Mouse (Mus musculus) limb, embryonic 10.5 days (tissue): ENCODE data around the gene Sypl2. TPM values are rescaled to one million over a fixed set of nuclear protein-coding genes. Genes with fewer than 3 reads are reported as not detected.

Source experiments
- DNase-seq: peaks from one replicate; pipeline ENCODE4 v3.0.0-alpha.2; 2017; ENCODE audit warnings: low spot score
- H3K27ac ChIP-seq: fragments of 300-500 bp; sonication (generic); 2 replicates; pipeline ENCODE4 v1.5.1; 2016; ENCODE audit warnings: mild to moderate bottlenecking
- H3K27me3 ChIP-seq: fragments of 300-500 bp; sonication (generic); 2 replicates; pipeline ENCODE4 v1.6.1; 2016; ENCODE audit warnings: low read depth, mild to moderate bottlenecking; ENCODE audit not compliant: poor library complexity, severe bottlenecking
- H3K36me3 ChIP-seq: fragments of 300-500 bp; sonication (generic); 2 replicates; pipeline ENCODE4 v1.6.1; 2016; ENCODE audit warnings: mild to moderate bottlenecking, moderate library complexity
- H3K4me1 ChIP-seq: fragments of 300-500 bp; sonication (generic); 2 replicates; pipeline ENCODE4 v1.6.1; 2016
- H3K4me3 ChIP-seq: fragments of 300-500 bp; sonication (generic); 2 replicates; pipeline ENCODE4 v1.5.1; 2016; ENCODE audit warnings: mild to moderate bottlenecking, moderate library complexity
- H3K9me3 ChIP-seq: fragments of 300-500 bp; sonication (generic); replicated peaks from 2 replicates; pipeline ENCODE4 v1.6.1; 2016; ENCODE audit warnings: mild to moderate bottlenecking
- WGBS: fragments of 180-500 bp; shearing (Covaris S2); methylation state at CpG from one replicate; pipeline ENCODE4 v1.1.7; 2016; 5-methylcytosine and 5-hydroxymethylcytosine counted together
- polyA plus RNA-seq: library from polyadenylated mRNA; unstranded; fragments of >200 nt; fragmentation: Nextera tagmentation; extraction: Ambion mirVana; gene quantifications from 2 replicates; pipeline ENCODE4 v1.2.1, GENCODE M21; 2016

Sypl2 gene
- polyA plus RNA-seq, 1 experiment from 2014 or later = 0.56 TPM

DNA sequence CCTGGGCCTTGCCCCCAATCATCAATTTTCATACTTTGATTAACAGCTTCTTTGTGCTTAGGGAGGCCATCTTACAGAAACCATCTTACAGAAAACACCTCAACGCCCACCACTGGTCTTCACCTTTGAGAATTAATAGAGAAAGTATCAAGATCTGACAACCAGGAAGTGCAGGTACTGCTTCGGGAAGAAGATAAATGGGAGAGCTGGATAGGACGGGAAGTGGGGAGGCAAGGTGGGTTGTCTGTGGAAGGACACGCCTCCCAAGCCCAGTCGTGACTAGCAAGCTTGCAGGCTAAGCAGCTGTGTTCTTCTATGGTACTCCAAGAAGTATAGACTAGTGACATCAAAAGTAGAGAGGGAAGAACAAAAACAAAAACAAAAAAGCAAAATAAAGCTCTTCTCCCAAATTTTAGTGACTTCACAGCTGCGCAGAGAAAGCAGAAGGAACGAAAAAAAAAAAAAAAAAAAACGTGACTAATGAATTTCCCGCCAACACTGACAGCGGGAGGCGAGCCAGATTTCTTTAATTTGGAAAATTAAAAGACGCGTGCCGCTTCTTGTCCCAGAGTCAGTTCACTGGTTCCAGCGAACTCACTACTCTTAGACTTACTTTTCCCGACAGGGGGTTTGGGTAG is 40.9 kb downstream of the Sypl2 start:
- no peaks in the 10 kb centered on the region for H3K9me3 ChIP-seq
- 3% methylated on average over 16 of the region's 16 CpGs for WGBS
- H3K4me3 ChIP-seq = peak overlapping the region; percentile 65
- H3K27me3 ChIP-seq = peaks cover 34% of the 10 kb centered on the region
- no peak for DNase-seq
- H3K36me3 ChIP-seq = 0 out of 2 replicates have a peak, but pooled peaks cover 9% of the 10 kb centered on the region
- H3K27ac ChIP-seq = peak overlapping the region; percentile 84; the same call in 1 of the 2 replicates
- H3K4me1 ChIP-seq = peaks cover 33% of the 10 kb centered on the region

DNA sequence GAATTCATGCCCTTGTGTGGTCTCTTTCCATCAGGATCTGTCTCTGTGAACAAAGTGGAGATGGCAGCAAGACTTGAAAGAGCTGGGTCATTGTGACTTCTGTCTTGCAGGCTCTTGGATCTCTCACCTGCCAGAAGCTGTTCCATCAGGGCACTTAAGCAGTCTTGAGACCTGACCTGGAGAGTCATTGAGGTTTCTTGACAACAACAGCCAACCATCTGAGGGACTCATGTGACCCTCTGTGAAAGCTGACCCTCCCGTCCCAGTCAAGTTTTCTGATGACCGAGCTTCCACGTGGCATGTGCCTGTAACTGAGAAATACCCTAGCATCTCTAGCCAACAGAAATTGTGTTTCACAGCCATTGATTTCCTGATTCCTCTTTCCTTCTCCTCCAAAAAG is 41.7 kb downstream of the Sypl2 start:
- H3K27me3 ChIP-seq = peaks cover 34% of the 10 kb centered on the region
- 0 out of 2 replicates have a peak, but pooled peaks cover 9% of the 10 kb centered on the region for H3K36me3 ChIP-seq
- no peak overlapping the region for H3K4me3 ChIP-seq
- no peaks in the 10 kb centered on the region for H3K9me3 ChIP-seq
- H3K4me1 ChIP-seq = peaks cover 29% of the 10 kb centered on the region
- 65% methylated on average over 3 of the region's 3 CpGs for WGBS
- no peak for DNase-seq
- H3K27ac ChIP-seq = no peak overlapping the region

DNA sequence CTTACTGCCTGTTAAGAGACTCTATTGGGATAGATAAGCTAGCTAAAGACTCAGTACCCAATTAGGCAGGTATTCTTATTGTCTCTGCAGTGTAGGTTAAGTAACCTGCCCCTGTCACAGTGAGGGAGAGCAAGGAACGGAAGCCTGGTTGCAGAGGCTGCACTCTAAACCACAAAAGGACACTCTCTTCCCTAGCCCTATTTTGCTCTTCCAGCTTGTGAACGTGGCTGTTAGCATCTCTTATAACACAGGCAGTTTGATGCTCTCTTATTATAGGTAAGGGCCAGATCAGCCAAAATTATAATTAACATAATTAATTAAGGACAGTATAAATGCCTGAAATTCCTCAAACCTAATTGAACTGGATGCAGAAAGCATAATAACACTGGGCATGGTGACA is 45.9 kb downstream of the Sypl2 start:
- 42% methylated on average over 2 of the region's 2 CpGs for WGBS
- Histone ChIP-seq H3K36me3 (no peaks in the 10 kb centered on the region), H3K27me3 (peaks cover 10% of the 10 kb centered on the region), H3K9me3 (no peaks in the 10 kb centered on the region), H3K27ac (no peak overlapping the region), H3K4me3 (no peak overlapping the region), H3K4me1 (peaks cover 16% of the 10 kb centered on the region)
- no peak for DNase-seq

DNA sequence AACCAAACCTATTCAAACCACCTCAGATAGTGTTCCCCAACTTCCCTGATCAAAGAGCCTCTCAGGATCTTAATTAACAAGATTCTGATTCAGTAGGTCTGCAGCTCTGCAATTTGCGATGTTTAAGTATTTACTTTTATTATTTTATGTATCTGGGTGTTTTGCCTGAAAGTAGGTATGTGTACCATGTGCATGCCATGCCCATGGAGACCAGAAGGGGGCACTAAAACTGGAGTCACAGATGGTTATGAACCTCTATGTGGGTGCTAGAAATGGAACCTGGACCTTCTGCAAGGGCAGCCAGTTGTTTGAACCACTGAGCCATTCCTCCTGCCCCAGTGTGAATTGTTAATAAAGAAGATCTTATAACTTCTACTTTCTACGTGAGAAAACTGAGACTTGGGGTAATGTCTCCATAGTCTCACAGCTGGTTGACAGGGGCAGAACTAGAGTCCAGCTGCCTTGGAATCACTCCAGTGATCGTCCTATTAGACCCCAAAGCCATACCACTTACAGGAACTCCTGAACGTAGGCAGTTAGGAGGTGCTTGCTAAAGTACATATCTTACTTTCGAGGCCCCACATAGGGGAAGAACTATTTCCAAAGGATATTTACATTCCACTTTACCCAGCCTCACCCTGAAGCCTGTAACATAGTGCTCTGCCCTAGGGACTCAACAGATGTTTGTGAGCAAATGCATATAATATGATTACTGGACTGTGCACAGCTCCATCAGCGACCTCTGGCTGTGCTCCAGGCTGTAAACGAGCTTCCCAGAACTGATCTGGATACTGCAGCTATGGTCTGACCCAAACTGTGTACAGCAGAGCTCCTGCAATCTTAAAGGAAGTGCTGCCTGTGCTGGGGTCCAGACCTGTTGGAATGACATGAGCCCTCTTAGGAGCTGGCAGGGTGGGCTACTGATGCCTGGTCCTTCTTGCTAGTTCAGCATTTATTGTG is 47.4 kb downstream of the Sypl2 start:
- no peaks in the 10 kb centered on the region for H3K27me3 ChIP-seq
- no peak for DNase-seq
- WGBS = 85% methylated on average over 7 of the region's 7 CpGs
- H3K27ac ChIP-seq = no peak overlapping the region
- H3K36me3 ChIP-seq = no peaks in the 10 kb centered on the region
- peaks cover 25% of the 10 kb centered on the region for H3K4me1 ChIP-seq
- no peak overlapping the region for H3K4me3 ChIP-seq
- H3K9me3 ChIP-seq = no peaks in the 10 kb centered on the region

DNA sequence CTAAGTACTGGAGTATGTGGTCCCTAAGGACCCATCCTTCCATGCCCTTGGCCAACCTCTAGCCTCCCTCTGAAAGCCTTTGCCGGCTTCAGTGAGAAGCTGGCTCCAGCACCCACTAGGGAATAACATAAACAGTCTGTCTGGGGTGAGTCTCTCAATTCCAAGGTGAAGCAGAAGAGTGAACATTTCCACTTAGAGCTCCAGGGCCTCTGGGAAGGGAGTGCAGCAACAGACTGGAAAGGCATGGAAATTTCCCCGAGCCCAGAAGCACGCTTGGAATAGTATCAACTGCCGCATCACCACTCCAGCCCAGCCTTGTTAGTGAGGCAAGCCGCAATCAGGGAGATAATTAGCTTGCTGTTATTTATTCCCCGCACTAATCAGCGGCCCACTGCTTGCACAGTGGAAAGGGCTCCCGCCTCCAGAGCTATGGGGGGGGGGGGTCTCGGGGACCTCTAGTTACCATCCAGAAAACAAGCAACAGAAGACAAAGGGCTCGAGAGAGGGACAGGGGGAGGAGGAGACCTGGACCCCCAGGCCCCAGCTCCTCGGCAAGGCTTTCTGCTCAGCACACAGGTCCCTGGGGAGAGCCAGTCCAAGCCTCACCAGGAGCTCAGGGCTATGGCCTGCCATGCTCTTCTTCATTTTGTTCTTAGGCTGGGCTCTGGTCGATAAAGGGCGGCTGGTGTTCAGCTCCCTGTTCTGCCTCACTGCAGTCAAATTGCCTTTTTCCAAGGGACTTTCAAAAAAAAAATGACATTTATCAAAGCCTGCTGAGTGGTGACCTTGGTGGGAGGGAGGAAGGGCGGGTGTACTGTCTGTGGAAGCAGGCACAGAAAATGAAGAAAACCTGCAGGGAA is 51.5 kb downstream of the Sypl2 start:
- WGBS = 33% methylated on average over 14 of the region's 14 CpGs
- Histone ChIP-seq H3K27me3 (no peaks in the 10 kb centered on the region), H3K4me3 (peak overlapping the region; percentile 8; the same call in 1 of the 2 replicates), H3K36me3 (no peaks in the 10 kb centered on the region), H3K4me1 (peaks cover 20% of the 10 kb centered on the region), H3K27ac (peak overlapping the region; percentile 81), H3K9me3 (no peaks in the 10 kb centered on the region)
- DNase-seq = no peak

DNA sequence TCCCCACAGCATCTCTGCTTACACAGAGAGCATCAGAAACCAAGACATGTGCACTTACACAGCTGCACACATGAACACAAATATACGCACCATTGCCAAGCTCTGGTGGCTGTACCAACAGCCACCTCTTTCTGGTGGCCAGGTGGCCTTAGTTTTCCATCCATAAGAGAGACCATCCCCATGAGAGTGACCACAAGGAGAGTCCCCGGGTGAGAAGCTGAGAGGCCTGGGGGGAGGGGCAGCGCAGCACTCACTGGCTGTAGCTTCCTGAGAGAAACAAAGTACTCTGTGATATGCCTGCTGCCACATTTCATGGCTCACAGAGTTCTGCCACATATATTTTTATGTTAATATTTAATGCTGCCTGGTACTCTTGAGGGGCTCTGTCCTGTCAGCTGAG is 57.2 kb downstream of the Sypl2 start:
- 42% methylated on average over 3 of the region's 3 CpGs for WGBS
- no peak overlapping the region for H3K4me3 ChIP-seq
- H3K4me1 ChIP-seq = peaks cover 53% of the 10 kb centered on the region
- no peaks in the 10 kb centered on the region for H3K27me3 ChIP-seq
- H3K36me3 ChIP-seq = no peaks in the 10 kb centered on the region
- H3K27ac ChIP-seq = peak overlapping the region; percentile 89
- no peaks in the 10 kb centered on the region for H3K9me3 ChIP-seq
- DNase-seq = no peak

DNA sequence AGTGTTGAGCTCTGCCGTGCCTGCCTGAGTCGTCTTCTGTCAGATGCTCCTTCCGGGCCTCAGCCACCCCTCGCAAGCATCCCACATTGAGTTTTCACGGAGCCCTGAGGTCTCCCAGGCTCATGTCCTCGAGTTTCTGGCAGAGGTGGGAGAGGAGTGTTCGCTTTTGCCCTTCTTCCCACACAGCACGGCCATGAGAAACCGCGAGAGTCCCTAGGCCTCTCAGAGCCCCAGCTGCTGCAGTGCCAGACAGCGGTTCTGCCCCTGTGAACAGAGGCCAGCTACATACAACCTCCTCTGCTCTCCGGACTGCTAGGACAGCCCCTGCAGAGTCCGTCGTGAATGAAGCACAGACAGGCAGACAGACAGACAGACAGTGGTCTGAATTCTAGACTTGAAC is 58.9 kb downstream of the Sypl2 start:
- Histone ChIP-seq H3K36me3 (no peaks in the 10 kb centered on the region), H3K4me3 (peak overlapping the region; percentile 23), H3K27me3 (no peaks in the 10 kb centered on the region), H3K9me3 (no peaks in the 10 kb centered on the region), H3K4me1 (peaks cover 53% of the 10 kb centered on the region), H3K27ac (peak overlapping the region; percentile 89)
- 37% methylated on average over 14 of the region's 14 CpGs for WGBS
- peak; percentile 59 for DNase-seq

DNA sequence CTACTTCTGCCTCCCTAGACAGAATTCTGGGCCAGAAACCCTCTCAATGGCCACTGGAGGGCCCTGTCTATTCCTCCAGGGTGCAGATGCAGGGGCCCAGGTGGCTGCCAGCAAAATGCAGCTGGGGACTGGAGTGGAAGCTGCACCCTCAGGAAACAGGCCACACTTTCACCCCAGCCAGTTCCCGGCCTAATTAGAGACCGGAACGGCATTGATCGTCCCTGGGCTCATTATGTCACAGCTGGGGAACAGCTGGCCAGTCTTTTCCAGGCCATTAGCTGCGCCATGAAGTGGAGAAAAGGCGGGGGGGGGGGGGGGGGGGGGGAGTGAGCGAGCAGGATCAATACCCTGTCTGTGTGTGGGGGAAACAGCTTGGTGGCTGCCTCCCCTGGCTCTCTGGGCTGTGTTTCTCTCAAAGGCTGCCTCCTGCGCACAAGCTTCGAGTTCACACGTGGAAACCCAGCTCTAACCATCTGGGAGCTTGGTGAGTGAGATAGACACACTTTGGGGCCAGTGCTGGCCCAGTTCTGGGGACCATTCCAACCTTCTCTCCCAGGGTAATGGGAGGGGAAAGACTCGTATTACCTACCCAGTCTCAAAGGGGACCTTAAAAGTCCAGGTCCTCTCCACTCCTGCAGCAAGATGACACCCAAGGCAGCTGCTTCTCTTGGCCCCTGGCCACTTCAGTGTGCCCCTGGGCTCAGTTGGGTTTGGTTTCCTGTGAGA is 59.8 kb downstream of the Sypl2 start:
- Histone ChIP-seq H3K27ac (peak overlapping the region; percentile 89), H3K27me3 (no peaks in the 10 kb centered on the region), H3K4me3 (peak overlapping the region; percentile 23), H3K9me3 (no peaks in the 10 kb centered on the region), H3K4me1 (peaks cover 53% of the 10 kb centered on the region), H3K36me3 (no peaks in the 10 kb centered on the region)
- WGBS = 3% methylated on average over 9 of the region's 11 CpGs
- DNase-seq = peak; percentile 91

DNA sequence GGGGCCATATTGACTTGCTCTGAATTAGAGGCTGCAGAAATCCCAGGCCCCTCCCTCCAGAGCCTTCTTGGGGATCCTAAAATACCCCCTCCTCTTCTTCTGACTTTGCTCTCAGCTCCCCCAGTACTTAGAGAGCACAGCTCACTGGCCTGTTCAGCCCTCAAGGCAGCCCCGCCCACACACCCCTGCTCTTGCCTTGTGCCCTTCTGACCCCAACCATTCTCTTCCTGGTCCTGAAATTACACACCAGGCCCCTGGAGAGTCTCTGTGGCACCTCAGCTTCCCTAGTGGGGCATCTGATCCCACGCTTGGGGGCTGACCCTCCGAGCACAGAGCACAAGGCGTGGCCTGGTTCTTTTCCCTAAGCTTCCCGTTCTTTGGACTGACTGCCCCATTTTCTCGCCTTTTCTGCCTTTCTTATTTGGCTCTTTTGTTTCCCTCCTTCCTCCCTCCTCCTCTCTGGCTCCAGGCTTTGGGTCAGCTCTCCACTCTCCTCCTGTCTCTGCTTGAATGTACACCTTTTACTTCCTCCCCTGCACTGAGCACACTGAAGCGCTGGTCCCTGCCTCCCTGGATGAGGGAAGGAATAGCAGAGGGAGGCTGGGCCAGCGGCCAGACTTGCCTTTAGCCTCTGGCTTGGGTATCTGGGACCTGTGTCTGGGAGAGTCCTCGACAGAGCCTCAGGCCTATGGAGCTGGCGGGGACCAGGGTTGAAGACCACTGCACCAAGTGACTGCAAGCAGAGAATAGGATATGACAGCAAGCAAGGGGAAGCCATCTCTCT is 60.7 kb downstream of the Sypl2 start:
- 20% methylated on average over 10 of the region's 10 CpGs for WGBS
- peak overlapping the region; percentile 89 for H3K27ac ChIP-seq
- H3K9me3 ChIP-seq = no peaks in the 10 kb centered on the region
- peak overlapping the region; percentile 23 for H3K4me3 ChIP-seq
- H3K36me3 ChIP-seq = no peaks in the 10 kb centered on the region
- H3K4me1 ChIP-seq = peaks cover 53% of the 10 kb centered on the region
- DNase-seq = peak; percentile 65
- H3K27me3 ChIP-seq = no peaks in the 10 kb centered on the region

DNA sequence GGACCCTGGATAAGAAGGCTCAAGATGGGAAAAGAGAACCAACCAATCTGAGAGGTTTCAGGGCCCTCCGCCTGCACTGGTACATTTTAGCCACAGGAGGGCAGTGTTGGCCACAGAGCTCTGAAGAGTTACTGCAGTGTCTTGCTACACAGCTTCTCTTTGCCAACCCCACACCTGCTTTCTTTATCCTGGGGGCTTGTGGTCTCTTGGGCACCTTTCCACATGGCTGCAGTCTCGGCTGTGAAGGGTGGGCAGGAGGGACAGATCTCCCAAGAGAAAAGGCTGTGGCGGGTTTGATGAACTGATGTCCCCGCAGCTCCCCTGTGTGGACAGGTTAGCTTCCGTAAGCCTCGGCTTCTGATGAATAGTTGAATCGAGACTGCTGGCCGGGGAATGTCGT is 61.6 kb downstream of the Sypl2 start:
- Histone ChIP-seq H3K27ac (peak overlapping the region; percentile 89), H3K27me3 (no peaks in the 10 kb centered on the region), H3K36me3 (no peaks in the 10 kb centered on the region), H3K4me1 (peaks cover 53% of the 10 kb centered on the region), H3K4me3 (peak overlapping the region; percentile 23; the same call in 1 of the 2 replicates), H3K9me3 (no peaks in the 10 kb centered on the region)
- DNase-seq = peak; percentile 91
- WGBS = 27% methylated on average over 9 of the region's 9 CpGs

DNA sequence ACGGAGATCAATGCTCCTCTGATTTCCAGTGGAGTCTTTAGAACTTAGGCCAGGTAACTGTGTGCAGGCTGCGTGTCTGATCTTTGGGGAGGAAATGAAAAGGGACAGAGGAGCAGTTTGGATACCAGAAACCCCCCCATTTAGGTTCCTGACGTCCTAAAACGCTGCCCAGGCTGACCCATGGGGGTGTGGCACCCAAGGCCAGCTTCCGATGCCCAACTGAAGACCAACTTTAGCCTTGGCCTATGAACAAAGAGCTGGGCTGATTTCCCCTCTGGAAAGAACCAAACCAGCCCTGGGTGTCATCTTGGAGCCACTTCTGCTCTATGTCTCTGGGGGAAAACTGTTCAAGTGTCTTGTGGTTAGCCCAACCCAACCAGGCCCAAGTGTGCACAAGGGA is 62.4 kb downstream of the Sypl2 start:
- no peak for DNase-seq
- H3K27ac ChIP-seq = no peak overlapping the region
- no peaks in the 10 kb centered on the region for H3K9me3 ChIP-seq
- H3K4me1 ChIP-seq = peaks cover 48% of the 10 kb centered on the region
- 71% methylated on average over 5 of the region's 5 CpGs for WGBS
- no peaks in the 10 kb centered on the region for H3K27me3 ChIP-seq
- no peaks in the 10 kb centered on the region for H3K36me3 ChIP-seq
- H3K4me3 ChIP-seq = no peak overlapping the region
